Mouse (Mus musculus): ENCODE results near the gene Slc6a13. TPM values are rescaled to one million over a fixed set of nuclear protein-coding genes. Genes with fewer than 3 reads are reported as not detected.

The Slc6a13 gene
- total RNA-seq (2021) = 10 to 100 TPM; 10.2 to 12.8 TPM
- long read RNA-seq, experiment 1, transcript Slc6a13-201 (15 exons, 2,234 nt) = major isoform, 10 of 14 reads
- long read RNA-seq, experiment 1, partial matches to known transcripts = 1 of 14 reads
- long read RNA-seq, experiment 1, other reads (novel, unspliced or antisense) = 3 of 14 reads
- long read RNA-seq, experiment 2, transcript Slc6a13-201 (15 exons, 2,234 nt) = major isoform, 16 of 20 reads
- long read RNA-seq, experiment 2, partial matches to known transcripts = 2 of 20 reads
- long read RNA-seq, experiment 2, other reads (novel, unspliced or antisense) = 2 of 20 reads

DNA sequence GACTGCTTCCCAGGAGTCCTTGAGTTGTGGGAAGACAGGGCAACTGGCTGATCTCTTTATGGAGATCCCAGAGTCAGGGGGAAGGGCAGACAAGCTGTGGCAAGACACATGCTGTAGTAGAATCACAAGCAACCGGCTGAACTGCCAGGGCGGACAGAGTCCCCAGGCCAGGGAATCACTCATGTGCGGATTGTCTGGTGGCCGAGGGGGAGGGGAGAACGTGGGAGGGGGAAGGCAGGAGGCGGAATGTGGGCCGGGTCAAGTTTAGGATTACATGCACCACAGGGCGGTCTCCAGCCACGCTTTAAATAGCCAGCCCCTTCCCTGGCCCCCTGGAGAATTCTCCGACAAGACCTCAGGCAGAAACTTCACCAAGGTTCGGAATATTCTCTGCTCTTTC is at the start of gene Slc6a13:
Gene Slc6a13, plus strand, starts transcription at position 274 of the 400 bp plus-strand sequence.
- DNase-seq (ENCODE audit: low spot score in 2 of 2) = no peak

DNA sequence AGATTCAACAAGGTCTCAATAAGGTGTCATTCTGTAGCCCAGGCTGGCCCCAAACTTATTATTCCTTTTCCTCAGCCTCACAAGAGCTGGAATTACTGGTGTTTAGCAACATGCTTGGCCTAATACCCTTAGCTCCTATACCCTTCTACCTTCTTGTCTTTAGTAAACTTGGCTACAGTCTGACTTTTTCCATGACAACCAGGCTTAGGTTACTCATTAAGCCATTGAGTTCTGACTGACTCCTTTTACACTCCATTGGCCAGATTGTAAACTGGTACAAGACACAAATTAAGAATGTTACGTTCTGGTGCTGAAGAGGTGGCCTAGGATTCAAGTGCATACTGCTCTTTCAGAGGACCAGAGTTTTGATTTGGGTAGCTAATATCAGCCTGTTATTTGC is 49.6 kb upstream of the Slc6a13 start:
- DNase-seq (ENCODE audit: low spot score in 2 of 2) = no peak

- DNase-seq (ENCODE audit: low spot score in 2 of 2) = no peak
These were observed 48.8 kb upstream of the Slc6a13 start for GRCm38 (mm10) chr6:121251256-121251655.

GRCm38 (mm10) chr6:121260548-121260947 is 39.5 kb upstream of the Slc6a13 start:
- peak; percentile 69 to 83 for DNase-seq (ENCODE audit: low spot score in 2 of 2)

DNA sequence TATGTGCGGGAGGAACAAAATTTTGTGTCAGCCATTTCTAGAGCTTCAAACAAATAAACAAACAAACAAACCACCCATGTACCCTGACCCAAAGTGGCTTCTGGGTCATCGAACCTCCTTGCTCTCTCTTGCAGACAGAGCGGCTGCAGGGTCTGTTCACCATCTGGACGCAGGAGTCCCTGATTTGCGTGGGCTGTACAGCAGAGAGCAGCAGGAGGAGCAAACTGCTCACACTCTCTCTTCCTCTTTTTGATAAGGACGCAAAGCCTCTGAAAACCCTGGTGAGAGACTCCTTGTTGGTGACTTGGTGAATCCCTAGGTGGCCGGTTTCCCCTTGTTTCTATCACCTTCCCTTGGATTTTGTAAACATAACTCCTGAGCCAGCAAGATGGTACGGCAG is 38.8 kb upstream of the Slc6a13 start:
- DNase-seq (ENCODE audit: low spot score in 2 of 2) = no peak

GRCm38 (mm10) chr6:121262004-121262403 is 38.0 kb upstream of the Slc6a13 start:
- DNase-seq (ENCODE audit: low spot score in 2 of 2) = no peak

DNA sequence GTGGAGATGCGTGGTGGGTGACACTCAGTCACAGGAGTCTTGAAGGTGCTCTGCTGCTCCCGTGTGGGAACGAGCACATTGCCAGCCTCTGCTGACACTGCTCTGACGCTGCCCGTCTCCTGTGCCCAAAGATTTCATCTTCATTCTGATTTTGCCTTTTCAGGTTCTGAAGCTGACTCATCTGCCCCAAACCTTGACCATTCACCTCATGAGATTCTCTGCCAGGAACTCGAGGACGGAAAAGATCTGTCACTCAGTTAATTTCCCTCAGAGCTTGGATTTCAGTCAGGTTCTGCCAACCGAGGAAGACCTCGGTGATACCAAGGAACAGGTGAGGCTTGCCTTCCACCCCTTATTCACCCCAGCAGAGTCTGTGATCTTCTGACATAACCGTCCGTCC is 37.5 kb upstream of the Slc6a13 start:
- DNase-seq (ENCODE audit: low spot score in 2 of 2) = no peak

DNA sequence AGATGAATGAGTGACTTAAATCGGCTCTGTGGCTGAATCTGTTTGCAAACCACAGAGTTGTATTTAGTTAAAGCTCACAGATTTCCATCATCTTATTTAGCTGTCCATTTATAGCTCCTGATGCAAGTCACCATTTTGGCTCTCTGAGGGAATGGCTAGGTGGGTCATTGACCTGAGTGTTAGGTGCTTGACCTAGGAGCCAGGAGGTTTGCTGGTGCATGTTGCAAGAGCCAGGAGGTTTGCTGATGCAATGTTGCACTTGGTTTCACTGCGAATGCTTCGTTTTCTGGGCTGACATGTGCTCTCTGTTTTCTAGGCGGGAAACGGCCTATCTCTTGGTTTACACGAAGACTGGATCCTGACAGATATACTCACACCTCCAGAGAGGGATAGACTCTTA is 29.9 kb upstream of the Slc6a13 start:
- DNase-seq (ENCODE audit: low spot score in 2 of 2) = no peak

DNA sequence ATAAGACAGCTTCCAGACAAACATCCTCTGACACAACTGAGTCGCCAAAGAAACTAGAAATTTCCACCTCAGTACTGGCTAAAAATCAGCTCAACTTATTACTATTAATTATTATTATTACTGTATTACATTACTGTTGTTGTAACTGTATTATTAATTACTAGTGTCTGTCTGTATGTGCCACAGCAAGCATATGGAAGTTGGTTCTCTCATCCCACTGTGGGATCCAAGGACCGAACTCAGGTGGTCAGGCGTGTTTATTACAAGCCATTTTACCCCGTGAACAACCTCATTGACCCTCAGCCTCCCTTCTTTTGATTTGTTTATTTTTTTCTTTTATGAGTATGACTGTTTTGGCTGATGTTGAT is 28.3 kb upstream of the Slc6a13 start:
- no peak for DNase-seq (ENCODE audit: low spot score in 2 of 2)

DNA sequence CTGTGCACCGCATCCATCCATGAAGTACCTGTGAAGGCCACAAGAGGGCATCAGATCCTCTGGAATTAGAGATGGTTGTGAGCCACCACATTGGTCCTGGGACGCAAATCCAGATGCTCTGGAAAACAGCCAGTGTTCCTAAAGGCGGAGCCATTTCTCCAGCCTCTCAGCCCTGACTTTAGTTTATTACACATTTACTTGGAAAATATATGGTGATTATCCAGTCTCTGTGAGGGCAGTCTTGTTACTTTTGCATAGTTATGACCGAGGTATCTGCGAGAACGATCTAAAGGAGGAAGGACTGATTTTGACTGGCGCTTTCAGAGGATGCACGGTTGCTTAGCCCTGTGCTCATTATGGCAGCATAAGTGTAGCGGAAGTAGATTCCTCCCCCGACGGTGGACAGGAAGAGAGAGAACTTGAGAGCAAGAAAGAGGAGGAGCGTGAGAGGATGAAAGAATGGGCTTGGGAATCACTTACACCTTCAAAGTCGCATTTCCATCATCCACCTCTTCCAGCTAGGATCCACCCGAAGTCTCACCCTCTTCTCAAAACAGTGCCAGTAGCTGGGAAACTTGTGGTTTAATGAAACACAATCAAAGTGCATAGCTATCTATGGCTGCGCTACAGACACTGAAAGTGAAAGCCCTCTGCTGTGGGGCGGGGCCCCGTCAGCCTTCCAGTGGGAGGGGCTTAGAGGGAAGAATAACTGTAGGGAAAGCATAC is 27.8 kb upstream of the Slc6a13 start:
- peak; percentile 82 to 83 for DNase-seq (ENCODE audit: low spot score in 2 of 2)

DNA sequence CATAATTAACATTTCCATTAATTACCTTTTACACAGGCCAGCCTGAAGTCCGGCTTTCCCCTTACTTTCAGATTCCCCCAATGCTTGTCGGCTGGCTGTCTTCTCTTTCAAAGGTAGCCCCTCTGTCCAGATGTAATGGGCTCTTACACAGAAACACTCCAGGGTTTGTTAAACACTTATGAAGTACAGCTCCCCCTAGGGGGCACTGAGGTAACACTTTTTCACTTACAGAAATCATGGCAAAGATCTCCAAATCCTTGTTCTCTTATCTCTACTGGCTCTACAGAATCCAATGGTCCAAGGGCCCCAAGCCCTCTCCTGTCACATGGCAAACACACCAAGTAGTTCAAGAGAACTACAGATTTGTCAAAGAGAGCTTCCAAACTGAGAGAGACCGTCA is 25.7 kb upstream of the Slc6a13 start:
- DNase-seq (ENCODE audit: low spot score in 2 of 2) = peak in 1 of 2 experiments; percentile 34

DNA sequence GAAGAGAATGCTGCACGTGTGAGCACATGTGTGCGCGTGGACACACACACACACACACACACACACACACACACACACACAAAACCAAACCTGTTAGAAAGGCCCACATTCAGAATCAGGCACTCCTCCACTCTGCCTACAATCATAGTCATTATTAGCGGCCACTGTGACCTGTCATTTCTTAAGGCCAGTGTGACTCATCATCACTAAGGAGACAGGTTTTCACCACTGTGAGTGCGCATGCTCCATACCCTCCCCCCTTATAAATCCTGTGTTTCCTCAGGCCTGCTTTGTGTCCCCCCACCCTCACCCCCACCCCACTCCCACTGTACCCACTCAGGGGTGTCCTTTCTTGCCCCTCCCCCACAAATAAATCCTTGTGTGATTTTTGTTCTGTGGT is 15.9 kb upstream of the Slc6a13 start:
- no peak for DNase-seq (ENCODE audit: low spot score in 2 of 2)

GRCm38 (mm10) chr6:121299317-121299716 is 710 bp upstream of the Slc6a13 start:
- DNase-seq (ENCODE audit: low spot score in 2 of 2) = no peak

DNA sequence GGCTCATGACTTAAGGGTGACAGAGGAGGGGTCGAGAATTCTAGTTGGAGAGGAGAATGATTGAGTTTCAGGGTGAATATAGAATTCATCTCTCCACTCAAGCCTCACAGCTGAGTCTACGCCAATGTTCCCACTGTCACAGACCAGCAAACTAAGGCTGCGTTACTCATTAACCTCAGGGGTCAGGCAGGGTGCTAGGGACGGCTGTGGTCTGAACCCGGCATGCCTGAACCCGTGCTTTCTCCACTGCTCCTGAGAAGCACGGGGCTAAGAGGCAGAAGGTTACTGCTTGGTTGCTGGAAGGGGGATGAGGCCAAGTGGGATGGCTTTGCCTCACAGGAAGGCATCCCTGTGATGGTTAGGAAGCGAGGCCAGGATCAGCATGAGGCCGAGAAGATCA is 477 bp downstream of the Slc6a13 start:
- no peak for DNase-seq (ENCODE audit: low spot score in 2 of 2)

DNA sequence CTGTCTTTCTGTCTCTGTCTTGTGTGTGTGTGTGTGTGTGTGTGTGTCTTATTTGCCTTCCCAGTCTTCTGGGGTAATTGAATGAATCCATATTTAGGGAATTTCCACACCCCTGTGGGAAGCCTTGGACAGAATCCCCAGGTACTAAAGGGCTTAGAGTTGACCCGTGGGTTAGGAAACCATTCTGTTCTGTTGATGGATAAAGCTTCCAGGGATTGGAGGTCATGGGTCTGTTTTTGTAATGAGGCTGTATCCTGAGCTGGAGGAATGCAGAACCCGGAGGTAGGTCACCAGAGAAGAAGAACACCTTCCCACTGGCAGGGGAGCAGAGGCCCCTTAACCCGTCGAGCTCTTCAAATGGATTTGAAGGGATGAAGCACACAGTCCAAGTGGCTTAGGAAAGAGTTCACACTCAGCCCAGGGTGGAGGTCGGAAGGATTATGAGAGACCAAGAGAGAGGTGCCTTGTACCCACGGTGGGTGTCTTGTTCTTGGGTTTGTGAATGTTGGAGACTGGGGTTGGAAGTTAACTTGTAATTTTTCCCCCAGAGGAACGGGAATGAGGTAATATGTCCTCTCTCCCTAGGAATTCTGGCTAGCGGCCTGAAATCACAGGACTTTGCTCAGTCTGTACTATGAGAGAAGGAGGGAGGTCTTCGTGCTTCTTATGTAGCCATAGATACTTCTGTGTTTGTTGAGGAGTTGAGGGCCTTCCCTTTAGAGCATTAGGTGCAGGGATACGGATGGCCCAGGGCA is 3.6 kb downstream of the Slc6a13 start:
- DNase-seq (ENCODE audit: low spot score in 2 of 2) = no peak

- DNase-seq (ENCODE audit: low spot score in 2 of 2) = no peak
These were observed 4.6 kb downstream of the Slc6a13 start for GRCm38 (mm10) chr6:121304630-121305029.

- DNase-seq (ENCODE audit: low spot score in 2 of 2) = no peak
These were observed 5.5 kb downstream of the Slc6a13 start for GRCm38 (mm10) chr6:121305571-121305970.

- DNase-seq (ENCODE audit: low spot score in 2 of 2) = no peak
These were observed 11.0 kb downstream of the Slc6a13 start for GRCm38 (mm10) chr6:121310984-121311383.

GRCm38 (mm10) chr6:121319099-121319498 is 19.1 kb downstream of the Slc6a13 start:
- DNase-seq (ENCODE audit: low spot score in 2 of 2) = no peak

- DNase-seq (ENCODE audit: low spot score in 2 of 2) = no peak
These were observed 22.5 kb downstream of the Slc6a13 start for GRCm38 (mm10) chr6:121322381-121323110.

DNA sequence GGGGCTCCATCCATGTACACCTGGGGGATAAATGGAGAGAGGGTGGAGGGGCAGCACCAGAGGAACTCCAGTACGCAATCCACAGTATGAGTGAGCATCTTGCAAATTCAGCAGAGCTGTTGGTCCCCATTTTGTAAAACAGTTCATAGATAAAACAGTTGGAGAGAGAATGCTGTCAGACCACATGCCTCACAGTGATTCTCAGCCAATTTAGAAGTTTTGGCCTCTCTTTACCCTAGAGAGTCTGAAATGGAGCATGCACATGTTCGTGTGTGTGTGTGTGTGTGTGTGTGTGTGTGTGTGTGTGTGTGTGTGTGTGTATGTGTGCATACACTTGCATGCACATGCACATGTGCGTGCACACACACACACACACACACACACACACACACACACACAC is 25.3 kb downstream of the Slc6a13 start:
- DNase-seq (ENCODE audit: low spot score in 2 of 2) = peak in 1 of 2 experiments; percentile 64
